Mouse (Mus musculus): ENCODE data around the gene Acot2.
A peak's percentile ranks its signal among the peaks of the same experiment; 100 is the strongest.
"Not testable (repeated sequence)": the region's sequence is repeated elsewhere in the genome, so short reads cannot be mapped to it uniquely, and the experiment has no call there.

The Acot2 gene

GRCm38 (mm10) chr12:83987583-83988441 is at the start of gene Acot2:
TSS of gene Acot2 (plus strand) at chr12:83987861.
- DNase-seq = peak; percentile 80

DNA sequence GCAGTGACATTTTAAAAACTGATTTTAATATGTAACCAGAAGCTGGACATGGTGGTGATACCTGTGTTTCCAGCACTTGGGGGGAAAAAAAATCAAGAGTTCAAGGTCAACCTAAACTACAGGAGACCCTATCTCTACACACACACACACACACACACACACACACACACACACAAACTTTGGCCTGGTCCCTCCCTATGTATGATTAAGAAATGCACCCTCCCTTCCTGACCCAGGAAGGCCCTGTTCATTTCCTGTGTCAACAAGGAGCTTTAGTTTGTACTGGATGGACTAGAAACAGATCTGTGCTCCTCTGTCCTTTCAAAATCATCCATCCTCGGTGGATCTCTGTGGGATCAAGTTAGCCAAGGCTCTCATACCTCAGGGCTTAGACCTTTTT is 49.1 kb upstream of the Acot2 start:
- not testable (repeated sequence) for DNase-seq

- DNase-seq = no peak
Measured at GRCm38 (mm10) chr12:83939332-83939731, 48.3 kb upstream of the Acot2 start.

DNA sequence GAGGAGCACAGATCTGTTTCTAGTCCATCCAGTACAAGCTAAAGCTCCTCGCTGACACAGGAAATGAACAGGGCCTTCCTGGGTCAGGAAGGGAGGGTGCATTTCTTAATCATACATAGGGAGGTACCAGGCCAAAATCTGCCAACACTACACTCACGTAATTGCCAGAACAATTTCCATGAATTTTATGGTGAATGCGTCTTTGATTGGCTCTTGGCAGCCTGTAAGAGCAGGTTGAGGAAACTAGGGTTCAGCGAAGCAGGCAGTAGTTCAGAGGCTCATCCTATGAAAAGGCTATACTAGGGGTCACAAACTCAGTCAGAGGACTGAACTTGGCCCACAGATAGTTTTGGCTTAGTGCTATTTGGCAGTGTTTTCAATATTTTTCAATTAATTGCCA is 47.6 kb upstream of the Acot2 start:
- DNase-seq = no peak

GRCm38 (mm10) chr12:83941938-83942337 is 45.7 kb upstream of the Acot2 start:
- no peak for DNase-seq

- no peak for DNase-seq
Measured at GRCm38 (mm10) chr12:83947260-83947811, 40.3 kb upstream of the Acot2 start.

DNA sequence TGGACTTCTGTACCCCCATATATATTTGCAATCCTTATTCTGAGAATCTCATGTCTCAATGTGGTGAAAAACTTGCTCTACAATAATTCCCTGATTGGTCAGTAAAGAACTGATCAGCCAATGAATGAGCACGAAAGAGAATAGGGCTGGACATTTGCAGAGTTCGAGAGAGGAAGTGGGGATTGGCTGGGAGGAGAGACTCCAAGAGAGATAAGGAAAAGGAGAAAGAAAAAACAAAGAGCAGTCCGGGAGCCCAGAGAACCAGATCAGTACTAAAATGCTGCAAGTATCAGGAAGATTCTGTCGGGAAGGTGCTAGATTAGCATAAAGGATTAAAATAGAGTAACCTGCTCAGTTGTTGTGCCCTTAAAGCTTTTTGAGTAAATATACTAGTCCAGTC is 38.6 kb upstream of the Acot2 start:
- no peak for DNase-seq

GRCm38 (mm10) chr12:83949776-83950492 is 37.7 kb upstream of the Acot2 start:
- DNase-seq = peak; percentile 24

DNA sequence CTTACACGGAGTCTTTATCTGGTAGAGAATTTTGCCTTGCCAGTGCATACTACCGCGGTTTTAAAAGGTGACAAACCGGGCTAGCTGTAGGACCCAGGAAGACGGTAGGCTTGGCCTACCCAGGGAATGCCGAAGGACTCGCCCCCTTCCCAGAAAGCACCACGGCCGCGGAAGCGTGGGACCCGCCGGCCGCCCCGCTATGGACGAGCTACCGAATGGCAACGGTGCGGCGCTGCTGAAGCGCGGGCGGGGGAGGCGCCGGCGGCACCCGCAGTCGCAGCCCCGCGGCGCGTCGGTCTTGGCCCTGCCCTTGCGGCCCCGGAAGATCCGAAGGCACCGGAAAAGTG is 37.2 kb upstream of the Acot2 start, which contains the start of gene Riox1:
Riox1 (plus strand) TSS at position 116 of the 347 bp plus-strand sequence.
- peak; percentile 85 for DNase-seq

- DNase-seq = peak; percentile 55
Measured at GRCm38 (mm10) chr12:83950840-83951701, 36.6 kb upstream of the Acot2 start.

DNA sequence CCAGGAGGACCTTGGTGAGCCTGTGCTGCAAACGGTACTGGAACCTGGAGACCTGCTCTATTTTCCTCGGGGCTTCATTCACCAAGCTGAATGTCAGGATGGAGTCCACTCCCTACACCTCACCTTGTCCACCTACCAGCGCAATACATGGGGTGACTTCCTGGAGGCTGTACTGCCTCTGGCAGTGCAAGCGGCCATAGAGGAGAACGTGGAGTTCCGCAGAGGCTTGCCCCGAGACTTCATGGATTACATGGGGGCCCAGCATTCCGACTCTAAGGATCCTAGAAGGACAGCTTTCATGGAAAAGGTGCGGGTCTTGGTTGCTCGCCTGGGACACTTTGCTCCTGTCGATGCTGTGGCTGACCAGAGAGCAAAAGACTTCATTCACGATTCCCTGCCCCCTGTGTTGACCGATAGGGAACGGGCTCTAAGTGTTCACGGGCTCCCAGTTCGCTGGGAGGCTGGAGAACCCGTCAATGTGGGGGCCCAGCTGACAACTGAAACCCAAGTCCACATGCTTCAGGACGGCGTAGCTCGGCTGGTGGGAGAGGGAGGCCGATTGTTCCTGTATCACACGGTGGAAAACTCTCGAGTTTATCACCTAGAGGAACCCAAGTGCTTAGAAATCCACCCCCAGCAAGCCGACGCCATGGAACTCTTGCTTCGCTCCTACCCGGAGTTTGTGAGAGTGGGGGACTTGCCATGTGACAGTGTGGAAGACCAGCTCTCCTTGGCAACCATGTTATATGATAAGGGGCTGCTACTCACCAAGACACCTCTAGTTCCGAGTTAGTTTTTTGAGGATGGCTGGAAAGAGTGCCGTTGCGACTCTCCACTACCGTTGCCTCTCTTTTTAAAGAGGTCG is 35.7 kb upstream of the Acot2 start:
- DNase-seq = no peak

DNA sequence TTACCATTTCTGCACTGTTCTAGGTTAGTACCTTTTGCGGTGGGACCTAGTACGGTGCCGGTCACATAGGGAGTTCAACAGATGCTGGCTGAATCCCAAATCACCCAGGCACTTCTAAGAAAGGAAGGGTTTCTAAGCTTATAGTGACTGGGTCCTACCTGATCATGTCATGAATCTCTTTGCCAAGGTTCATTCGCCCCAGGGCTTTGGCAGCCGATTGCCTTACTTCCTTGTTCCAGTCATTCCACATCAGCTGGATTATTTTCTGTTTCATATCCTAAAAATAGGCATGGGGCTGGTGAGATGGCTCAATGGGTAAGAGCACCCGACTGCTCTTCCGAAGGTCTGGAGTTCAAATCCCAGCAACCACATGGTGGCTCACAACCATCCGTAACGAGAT is 29.4 kb upstream of the Acot2 start:
- no peak for DNase-seq

DNA sequence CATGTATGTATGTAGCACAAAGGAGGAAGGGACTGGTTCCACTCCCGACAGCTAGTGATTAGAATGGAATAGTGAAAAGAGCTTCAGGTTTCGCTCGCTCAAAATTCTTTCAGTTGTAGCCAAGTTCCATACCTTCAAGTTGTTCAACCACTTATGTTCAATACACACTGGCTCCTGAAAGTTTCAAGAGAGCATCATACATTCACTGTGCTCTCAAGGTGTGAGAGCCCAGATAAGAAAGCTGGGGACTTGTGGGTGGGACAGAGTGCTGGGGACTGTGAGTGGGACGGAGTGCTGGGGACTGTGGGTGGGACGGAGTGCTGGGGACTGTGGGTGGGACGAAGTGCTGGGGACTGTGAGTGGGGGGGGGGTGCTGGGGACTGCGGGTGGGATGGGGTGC is 22.4 kb upstream of the Acot2 start:
- no peak for DNase-seq

- peak; percentile 46 for DNase-seq
Measured at GRCm38 (mm10) chr12:83972117-83972516, 15.5 kb upstream of the Acot2 start.

GRCm38 (mm10) chr12:83978862-83979261 is 8.8 kb upstream of the Acot2 start:
- DNase-seq = no peak

- no peak for DNase-seq
Measured at GRCm38 (mm10) chr12:83981615-83982014, 6.0 kb upstream of the Acot2 start.

DNA sequence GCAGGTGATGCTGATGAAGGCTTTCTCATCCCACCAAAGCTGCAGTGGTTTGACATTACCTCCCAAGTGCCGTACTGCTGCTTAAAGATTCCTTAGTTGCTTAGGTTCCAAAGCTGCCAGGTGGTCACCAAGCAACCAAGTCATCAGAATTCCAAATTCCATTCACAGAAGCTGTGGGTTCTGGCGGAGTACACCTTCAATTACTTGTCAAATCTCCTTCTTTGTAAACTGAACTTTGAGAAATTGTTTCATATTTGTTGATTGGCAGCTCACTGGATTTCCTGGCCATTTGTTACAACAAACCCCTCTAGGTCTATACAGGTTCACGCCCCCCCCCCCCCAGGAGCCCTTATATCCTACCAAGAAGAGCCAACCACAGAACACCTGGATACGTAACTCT is 2.9 kb upstream of the Acot2 start, which contains the start of gene Heatr4:
Heatr4 (minus strand) TSS at position 101 of the 400 bp plus-strand sequence.
- DNase-seq = no peak

DNA sequence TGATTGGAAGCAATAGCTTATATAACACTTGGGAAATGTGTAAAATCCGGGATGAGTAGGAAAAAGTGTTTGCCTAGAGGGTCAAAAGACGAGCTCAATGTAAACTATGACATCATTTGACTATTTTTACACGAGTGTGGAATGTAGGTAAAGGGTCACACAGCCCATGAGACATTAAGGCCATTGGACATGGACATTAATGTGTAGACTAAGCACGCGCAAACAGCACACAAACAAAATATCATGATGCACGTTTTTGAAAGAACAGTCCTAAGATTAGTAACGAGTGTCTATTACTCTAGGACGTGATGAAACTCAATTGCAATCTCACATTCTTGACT is 449 bp upstream of the Acot2 start:
- DNase-seq = no peak

DNA sequence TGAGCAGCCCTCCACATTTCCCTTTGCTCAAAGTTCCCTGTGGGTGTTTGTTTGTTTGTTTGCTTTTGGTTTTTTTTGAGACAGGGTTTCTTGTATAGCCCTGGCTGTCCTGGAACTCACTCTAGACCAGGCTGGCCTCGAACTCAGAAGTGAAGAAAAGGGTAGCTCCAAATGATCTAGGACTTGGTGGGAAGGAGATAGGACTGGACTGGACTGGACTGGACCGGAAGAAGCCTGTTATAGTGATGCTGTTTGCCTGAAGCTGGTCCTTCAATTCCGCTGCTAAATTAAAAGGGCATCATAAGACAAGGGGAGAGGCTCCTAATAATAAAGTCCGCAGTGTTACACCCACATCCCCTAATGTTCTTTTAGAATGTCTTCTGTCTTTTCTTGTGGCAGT is 822 bp downstream of the Acot2 start:
- no peak for DNase-seq

DNA sequence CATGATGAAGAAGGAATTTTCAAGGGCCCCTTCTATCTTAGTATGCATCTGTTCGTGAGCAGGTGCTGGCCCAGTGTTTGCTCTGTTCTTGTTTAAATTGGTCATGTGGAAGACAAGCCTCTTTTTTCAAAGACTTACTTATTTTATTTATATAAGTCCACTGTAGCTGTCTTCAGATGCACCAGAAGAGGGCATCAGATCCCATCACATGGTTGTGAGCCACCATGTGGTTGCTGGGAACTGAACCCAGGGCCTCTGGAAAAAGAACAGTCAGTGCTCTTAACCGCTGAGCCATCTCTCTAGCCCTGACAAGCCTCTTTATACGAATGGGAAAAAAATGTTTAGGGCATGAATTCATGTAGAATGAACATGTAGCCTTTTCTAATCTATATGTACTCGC is 1.7 kb downstream of the Acot2 start:
- DNase-seq = no peak

DNA sequence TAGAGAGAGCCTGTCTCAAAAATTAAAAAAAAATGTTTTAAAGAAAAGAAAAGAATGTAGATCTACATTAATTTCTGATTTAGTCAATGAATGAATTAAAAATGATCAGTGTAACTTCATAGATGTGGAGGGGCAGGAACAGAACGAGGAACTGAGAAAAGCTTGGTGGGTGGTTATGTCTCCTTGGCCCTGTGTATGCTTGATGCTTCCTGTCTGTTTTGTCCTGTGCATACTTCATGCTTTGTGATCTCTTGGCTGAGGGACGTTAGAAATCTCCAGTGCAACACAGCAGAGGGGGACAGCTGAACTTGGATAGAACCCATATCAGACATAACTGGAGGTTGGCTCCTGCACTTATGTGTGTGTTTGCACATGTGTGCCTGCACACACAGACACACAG is 9.6 kb downstream of the Acot2 start:
- DNase-seq = no peak

Measured in thymus, postnatal 14 days (tissue).